Mouse (Mus musculus): ENCODE measurements around the gene Srsf9.
A peak's percentile ranks its signal among the peaks of the same experiment; 100 is the strongest.
"Not testable (repeated sequence)": the region's sequence is repeated elsewhere in the genome, so short reads cannot be mapped to it uniquely, and the experiment has no call there.

Gene Srsf9

DNA sequence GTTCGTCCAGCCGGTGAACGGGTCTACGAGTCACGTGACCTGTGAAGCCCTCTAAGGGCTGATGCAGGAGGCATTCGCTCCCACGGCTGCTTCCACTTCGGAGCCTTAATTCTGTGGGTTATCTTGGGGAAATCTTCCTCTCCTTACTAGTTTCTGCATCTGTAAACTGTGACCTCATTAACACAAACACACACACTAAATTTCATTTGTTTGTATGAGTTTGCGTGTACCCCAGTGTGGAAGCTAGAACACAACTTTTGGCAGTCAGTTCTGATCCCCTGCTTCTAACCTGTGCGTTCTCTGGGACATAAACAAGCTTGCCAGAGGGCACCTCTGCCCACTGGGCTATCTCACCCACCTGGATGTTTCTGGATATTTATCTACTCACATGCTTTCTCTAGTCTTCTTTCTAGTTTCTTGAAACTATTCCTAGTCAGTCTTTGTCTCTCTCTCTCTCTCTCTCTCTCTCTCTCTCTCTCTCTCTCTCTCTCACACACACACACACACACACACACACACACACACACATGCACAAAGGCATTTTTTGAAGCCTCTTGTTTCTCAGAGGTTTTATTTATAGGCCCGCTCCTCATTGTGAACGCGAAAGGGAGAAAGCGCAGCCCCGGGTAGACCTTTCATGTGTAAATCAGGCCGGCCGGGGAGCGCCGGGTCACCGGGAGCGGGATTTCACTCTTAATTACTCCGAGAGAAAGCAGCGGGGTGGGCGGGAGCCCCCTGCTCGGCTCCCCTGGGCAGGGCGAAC lies 46.6 kb downstream of the Srsf9 start:
- peak; percentile 11 to 29 for DNase-seq (ENCODE audit: low spot score in 2 of 2)

DNA sequence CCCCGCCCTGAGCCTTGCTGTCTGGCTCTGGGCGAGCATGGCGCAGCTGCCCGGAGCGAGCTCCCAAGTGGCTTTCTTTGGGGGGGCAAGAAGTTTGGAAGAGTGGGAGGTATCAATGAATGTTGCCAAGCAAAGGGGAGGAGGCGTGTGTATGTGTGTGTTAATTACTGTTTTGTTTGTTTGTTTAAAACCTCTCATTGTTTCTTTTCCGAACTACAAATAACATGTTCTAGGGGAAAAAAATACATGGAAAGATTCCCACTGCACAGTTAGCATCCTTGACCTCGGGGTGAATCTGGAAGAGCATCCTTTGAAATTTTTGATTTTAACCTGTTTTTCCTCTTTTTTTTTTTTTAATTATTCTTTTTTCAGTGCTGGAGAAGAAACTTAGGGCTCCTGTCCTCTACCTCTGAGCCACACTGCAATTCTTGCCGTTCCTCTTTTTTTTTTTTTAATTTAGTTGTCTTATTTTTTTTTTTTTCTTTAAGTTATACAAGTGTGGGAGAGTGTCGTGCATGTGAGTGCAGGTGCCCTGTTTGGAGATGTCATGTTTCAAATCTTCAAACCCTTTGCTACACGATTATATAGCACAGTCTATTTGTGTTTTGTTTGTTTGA lies 47.3 kb downstream of the Srsf9 start:
- no peak for DNase-seq (ENCODE audit: low spot score in 2 of 2)

DNA sequence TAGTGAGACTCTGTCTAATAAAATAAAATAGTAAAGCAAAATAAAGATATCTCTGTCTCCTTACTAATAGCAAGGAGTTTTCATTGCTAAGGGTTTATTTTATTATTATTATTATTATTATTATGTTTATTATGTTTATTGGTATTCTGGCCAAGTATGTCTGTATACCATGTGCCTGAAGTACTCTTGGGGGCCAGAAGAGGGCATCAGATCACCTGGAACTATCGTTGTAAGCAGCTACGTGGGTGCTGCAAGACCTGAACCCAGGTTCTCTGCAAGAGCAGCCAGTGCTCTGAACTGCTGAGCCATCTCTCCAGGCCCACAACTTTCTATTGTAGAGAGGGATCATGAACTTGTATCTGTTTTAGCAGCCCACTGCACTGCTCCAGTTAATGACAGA lies 48.5 kb downstream of the Srsf9 start:
- DNase-seq (ENCODE audit: low spot score in 2 of 2), result no peak

GRCm38 (mm10) chr5:115378882-115379281 lies 51.9 kb downstream of the Srsf9 start:
- not testable (repeated sequence) for DNase-seq (ENCODE audit: low spot score in 2 of 2)
